Mouse (Mus musculus) ES-Bruce4 (cell line): ENCODE measurements around the gene Bscl2.

Source experiments
- CTCF ChIP-seq: IDR thresholded peaks from one replicate; pipeline ENCODE4 v1.8.1; 2011; ENCODE audit warnings: low read depth, low read length
- EP300 ChIP-seq: IDR thresholded peaks from 2 replicates; pipeline ENCODE4 v1.6.1; 2011; ENCODE audit warnings: low read depth, low read length; ENCODE audit not compliant: insufficient read depth
- POLR2A ChIP-seq: IDR thresholded peaks from one replicate; pipeline ENCODE4 v1.8.1; 2011; ENCODE audit warnings: low read length; ENCODE audit not compliant: insufficient read depth

DNA sequence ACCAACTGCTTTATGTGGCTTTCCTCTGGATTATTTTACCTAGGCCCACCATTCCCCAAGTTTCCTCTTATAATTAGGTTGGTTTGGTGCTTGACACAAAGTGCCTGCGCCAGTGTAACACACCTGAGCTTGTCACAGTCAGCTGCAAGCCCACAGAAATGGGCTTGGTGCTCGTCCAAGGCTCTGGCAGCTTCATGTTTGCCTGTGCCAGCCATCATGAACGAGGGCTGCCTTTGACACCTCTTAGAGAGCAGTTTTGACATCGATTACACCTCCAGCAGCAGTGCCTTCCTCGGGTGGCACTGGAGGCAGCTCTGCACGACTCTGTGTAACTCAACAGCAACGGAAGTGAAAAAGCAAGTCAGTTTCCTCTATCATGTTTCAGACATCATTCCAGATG, 47.1 kb upstream of the Bscl2 start:
- TF ChIP-seq POLR2A (no peak), EP300 (no peak), CTCF (no peak)
